Mouse (Mus musculus) heart, adult 8-10 months (tissue): Measurements from ENCODE around the gene Atf2. TPM values are rescaled to one million over a fixed set of nuclear protein-coding genes. Genes with fewer than 3 reads are reported as not detected.
"Not testable (repeated sequence)": the region's sequence is repeated elsewhere in the genome, so short reads cannot be mapped to it uniquely, and the experiment has no call there.

ENCODE experiments used
- DNase-seq: peaks from one replicate; pipeline ENCODE4 v3.0.0; 2022; ENCODE audit warnings: low spot score
- total RNA-seq, 4 experiments: library from RNA; stranded (reverse); gene quantifications; 2 replicates each; pipeline ENCODE4 v1.2.4; 2022

Atf2 gene
- 10 to 100 TPM; 38.4 to 45.9 (median 42.3) TPM for total RNA-seq

DNA sequence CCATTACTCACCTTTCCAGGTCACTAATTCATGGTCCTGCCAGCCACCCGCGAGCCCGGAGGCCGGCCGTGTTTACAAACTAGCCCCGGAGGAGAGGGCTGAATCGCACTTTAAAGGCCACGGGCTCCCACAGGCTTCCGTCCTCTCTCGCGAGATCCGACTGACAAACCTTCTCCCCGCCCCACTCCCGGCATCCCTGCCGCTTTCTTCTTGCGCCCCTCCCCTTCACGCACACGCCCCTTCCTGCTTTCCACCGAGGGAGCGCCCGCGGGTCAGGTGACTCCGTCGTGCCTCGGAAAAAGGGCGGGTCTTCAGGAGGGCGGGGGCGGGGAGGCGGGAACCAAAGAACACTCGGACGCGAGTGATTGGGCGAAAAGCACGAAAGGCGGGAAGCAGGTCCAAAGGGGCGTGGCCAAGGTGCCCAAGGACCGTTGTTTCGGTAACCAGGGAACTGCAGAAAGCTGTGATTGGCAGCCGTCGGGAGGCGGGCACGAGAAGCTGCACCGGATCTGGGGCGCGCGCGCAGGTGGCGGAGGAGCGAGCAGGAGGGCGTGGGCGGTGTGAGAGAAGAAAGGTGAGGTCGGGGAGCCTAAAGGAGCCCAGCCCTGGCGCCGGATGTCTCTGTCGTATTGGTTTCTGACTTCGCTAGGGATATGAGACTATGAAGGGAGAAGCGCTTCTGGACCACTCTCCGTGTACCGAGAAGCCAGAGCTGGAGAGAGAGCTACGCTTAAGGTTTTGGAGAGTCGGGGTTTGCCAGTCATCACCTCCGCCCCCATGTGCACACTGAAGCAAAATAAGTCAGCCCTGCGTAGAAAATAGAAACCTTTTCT, at the start of gene Atf2:
Gene Atf2, minus strand, starts transcription at position 176 of the 833 bp plus-strand sequence.
- DNase-seq = peak; percentile 98

DNA sequence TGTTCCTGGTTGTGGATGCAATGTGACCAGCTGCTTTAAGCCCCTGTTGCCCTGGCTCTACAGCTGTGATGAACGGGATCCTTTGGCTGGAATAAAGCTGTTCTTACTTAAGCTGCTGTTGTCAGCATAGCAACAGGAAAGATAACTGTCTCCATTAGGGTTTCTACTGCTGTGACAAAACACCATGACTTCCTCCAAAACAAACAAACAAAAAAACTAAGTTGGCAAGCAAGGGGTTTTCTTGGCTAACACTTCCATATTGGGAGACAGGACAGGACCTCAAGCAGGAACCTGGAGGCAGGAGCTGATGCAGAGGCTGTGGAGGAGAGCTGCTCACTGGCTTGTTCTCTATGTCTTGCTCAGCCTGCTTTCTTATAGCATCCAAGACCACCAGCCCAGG, 48.8 kb upstream of the Atf2 start:
- no peak for DNase-seq

DNA sequence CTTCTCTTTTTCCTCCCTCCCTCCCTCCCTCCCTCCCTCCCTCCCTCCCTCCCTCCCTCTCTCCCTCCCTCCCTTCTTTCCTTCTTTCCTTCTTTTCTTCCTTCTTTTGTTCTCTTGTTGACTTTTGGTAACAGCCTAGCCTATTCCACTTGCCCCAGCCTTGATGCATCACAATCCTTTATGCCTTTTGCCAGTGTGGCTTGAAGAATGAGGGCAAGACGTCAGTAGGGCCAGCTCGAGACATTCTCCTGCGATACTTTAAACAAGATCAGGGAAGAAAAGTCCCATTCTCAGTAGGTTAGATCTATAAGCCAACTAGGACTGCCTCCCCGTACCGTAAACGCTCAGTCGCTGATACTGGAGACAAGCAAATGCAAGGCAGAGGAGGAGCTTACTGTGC, 48.0 kb upstream of the Atf2 start:
- DNase-seq = no peak

DNA sequence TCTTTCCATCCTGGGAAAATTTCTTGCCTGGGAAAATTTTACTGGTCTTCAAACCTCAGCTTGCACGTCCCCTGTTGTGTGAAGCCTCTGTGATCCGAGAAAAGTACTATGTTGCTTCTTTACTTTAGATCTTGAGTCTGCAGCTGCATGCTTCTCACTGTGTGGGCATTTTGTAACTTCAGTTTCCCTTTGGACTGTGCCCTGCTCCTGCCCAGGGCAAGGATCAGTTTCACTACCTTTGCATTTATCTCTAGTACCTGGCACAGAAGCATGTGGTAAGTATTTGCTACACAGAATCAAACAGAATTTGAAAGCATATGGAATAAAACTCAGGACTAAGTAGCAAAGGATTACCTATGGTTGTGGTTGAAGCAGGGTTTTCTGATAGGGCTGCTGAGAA, 46.5 kb upstream of the Atf2 start:
- no peak for DNase-seq

DNA sequence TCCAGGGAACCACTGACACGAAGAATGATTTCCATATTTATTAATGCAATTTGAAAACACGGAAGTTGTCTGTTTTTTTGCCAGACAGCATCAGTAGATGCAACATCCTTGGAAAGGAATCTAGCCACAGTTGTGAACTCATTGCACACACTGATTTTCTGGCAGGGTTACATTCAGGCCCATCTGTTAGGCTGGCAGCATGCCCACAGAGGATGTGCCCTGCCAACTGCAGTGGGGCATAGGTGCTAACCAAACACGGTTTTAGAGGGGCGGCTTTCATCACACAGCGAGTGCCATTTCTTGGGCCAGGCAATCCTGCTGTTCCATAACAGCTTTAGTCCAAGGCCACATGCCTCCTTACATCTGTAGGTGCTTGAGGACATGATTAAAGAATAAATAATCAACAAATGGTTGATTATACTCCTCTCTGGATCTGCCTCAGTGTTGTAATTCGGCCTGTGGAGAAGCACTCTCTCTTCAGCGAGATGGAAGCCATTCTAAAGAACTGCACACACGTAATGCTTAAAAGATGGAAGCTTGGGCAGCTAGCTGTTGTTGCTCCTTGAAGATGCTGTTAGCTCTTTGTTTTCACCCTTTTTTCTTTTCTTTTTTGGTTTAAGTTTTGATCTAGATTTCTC, 40.4 kb upstream of the Atf2 start:
- no peak for DNase-seq

DNA sequence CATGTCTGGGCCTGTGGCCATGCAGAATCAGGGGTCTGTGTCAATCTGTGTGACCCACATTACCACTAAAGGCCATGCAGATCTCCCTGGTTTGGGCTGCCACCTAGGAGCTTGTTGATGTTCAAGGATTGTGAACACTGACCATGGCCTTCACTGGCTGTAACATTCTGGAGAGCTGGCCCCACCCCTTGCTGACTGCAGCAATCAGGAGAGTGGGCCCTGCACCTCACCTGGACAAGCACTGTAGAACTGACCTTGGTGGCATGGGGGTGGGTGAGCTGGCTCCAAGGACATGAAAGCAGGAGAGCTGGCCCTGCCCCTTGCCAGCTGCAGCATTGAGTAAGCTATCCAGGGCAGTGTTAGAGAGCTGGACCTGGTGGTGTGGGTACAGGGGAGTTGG, 35.3 kb upstream of the Atf2 start:
- no peak for DNase-seq

DNA sequence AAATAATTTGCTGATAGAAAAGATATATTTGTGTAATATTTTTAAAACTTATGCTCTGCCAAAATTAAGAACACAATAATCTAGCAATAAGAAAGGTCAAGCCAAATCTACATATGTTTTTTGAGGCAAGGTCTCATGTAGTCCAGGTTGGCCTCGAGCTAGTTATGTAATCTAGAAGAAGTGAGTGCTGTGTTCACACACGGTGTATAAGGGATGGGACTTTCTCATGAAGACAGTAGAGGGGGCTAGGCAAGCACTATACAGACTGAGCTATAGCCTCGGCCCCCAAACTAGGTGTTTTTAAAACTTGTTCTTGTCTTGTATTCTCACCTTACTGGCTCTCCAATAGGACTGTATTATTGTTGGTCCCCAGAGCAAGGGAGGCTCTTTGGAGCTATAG, 33.1 kb upstream of the Atf2 start:
- DNase-seq = no peak

DNA sequence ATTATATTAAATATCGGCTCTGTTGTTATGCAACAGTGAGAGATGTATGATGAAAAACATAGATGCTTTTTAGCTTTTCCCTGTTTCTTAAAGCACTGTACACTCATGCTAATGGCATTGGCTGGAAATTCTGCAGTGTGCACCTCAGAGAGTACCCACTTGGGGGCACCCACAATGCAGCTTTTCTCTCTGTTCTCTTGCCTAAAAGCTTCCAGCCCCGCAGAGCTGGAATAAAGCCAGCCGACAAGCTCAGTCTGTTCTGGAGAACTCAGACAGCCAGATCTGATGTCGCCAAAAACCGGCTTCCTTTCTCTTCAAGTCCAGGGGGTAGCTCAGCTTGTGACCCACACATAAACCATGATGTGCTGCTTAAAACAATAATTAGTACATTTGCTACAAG, 32.6 kb upstream of the Atf2 start:
- peak; percentile 18 for DNase-seq

DNA sequence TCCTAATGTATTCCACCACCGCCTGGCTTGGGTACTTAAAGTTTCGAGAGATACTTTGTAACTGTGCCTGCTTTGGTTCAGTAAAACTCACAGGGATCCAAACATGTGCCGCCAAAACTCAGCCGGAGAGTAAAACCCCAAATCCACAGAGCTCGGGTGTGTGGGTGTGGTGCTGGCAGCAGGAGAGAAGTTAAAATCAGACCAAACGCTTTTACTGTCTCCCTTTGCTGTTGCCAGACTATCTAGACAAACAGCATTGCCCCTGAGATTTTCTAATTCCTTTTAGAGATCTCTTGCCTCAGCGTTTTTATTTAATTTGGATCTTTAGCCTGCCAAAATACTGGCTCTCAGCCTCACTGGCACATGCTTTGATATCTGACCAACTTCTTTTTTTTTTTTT, 27.2 kb upstream of the Atf2 start:
- DNase-seq = no peak

DNA sequence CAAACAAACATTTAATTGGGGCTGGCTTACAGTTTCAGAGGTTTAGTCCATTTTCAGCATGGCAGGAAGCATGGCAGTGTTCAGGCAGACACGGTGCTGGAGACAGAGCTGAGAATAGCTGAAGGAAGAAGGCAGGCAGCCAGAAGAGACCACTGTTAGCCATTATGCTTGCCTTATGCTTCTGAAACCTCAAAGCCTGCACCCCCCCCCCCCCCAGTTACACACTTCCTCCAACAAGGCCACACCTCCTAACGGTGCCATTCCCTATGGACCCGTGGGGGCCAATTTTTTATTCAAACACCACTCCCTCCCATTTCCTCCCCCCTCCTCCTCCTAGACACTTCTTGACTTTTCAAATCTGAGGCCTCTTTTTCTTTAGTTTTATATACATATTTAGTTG, 19.8 kb upstream of the Atf2 start:
- DNase-seq = no peak

DNA sequence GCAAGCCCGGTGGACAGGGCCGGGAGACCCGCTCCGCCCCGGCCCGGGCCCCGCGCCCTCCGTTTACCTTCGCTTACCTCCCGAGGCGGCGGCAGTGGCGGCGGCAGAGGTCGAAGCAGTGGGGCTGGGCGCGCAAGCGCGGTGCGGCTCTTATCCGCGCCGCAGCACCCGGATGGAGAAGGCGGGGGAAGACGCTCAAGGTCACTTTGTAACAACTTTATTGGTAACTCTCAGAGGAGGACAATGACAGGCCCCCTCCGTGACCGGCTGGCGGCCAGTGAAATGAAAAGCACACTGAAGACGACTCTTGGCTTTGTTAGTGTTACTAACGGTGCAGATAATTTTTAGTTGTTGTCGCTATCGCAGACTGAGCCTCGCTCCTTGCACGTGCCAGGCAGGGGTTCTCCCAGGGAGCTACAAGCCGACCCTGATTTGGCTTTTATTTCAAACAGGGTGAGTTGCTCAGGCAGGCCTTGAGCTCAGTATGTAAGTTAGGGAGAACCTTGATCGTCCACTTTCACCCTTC, 18.8 kb upstream of the Atf2 start, which contains the start of gene Atp5g3:
Gene Atp5g3, minus strand, starts transcription at position 152 of the 526 bp plus-strand sequence.
- DNase-seq = peak; percentile 94

DNA sequence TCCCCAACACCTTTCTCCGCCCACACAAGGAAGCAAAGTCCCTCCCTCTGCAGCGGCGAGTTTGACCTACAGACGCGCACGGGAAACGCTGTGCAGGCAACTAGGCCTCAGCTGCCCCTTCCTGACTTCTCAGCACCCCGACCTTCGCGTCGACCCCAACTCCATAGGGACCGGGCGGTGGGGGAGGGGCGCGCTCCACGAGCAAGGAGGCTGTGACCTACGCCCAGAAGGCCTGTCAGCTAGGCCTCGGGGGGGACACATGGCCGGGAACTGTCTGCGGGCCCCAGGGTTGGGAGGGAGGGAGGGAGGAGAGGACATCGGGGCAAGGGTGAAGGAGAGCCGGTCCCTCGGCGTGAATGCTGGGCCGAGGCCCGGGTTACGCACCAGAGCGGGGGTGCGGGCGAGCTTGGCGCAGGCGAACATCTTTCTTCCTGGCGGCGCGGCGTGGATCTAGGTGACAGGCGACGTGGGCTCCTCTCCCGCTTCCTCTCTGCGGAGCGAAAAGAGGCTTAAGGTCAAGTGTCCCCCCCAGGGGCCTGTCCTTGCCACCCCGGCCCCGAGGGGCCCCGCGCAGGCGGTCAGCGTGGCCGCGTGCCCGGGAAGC, 18.2 kb upstream of the Atf2 start:
- peak; percentile 21 for DNase-seq

DNA sequence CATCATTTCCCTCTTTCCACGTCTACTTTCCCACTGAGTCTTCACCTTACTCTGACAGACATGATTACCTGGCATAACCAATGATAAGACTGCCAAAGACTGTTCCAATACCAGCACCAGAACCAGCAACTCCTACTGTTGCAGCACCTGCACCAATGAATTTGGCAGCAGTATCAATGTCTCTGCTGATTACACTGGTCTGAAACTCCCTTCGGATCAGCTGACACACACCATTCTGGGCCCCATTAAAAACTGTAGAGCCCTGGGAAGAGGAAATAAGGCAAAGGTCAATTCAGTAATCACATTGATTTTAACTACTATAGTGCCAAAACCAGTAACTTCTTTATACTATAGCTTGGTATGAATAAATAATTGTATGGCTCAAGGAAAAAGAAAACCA, 16.7 kb upstream of the Atf2 start:
- no peak for DNase-seq

DNA sequence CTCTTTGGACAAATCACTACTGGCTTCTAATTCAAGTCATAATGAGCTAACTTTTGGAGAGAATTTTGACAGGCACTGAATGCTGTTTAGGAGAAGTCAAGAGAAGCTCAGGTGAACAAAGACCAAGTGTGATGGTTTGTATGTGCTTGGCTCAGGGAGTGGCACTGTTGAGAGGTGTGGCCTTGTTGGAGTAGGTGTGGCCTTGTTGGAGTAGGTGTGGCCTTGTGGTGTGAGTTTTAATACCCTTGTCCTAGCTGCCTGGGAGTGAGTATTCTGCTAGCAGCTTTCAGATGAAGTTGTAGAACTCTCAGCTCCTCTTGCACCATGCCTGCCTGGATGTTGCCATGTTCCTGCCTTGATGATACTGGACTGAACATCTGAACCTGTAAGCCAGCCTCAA, 12.2 kb upstream of the Atf2 start:
- not testable (repeated sequence) for DNase-seq

DNA sequence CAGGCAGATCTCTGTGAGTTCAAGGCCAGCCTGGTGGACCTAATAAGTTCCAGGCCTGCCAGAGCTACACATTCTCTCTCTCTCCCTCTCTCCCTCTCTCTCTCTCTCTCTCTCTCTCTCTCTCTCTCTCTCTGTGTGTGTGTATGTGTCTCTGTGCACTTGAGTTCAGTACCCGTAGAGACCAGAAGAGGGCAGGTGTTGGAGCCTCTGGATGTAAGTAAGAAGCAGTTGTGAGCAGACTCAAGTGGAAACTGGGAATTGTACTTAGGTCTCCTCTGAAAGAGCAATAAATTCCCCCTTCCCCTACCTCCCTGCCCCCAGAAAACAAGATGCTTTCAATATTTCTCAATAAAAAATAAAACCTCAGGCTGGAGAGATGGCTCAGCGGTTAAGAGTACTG, 11.1 kb upstream of the Atf2 start:
- no peak for DNase-seq

DNA sequence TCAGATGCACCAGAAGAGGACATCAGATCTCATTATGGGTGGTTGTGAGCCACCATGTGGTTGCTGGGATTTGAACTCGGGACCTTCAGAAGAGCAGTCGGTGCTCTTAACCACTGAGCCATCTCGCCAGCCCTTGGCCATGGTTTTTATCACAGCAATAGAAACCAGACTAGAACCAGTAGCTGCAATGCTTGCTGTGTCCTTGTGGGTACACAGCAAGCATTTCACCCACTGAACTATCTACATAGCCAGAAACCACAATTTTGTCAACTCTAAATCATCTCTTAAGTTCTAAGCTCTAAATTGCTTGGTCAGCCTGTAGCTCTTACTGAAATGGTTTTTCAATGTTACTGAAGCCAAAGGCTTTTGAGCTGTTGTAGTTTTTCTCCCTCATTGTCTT, 9.9 kb upstream of the Atf2 start:
- not testable (repeated sequence) for DNase-seq

DNA sequence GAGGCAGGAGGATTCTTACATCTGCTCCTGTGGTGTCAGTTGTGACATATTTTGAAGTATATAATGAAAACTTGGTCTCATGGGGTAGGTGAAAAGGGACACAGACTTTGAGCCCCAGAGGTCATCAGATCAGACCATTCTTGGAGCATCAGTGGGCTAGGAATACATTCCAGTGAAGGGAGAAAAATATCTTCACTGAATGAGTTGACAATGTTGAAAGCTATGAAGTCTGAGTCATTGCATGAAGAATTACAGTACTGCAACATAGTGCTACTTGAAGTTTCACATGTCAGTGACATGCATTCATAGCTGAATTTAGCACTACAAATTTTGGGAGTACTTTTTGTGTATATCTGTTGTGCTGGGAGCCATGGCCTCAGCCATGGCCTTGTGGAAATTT, 8.7 kb upstream of the Atf2 start:
- no peak for DNase-seq

DNA sequence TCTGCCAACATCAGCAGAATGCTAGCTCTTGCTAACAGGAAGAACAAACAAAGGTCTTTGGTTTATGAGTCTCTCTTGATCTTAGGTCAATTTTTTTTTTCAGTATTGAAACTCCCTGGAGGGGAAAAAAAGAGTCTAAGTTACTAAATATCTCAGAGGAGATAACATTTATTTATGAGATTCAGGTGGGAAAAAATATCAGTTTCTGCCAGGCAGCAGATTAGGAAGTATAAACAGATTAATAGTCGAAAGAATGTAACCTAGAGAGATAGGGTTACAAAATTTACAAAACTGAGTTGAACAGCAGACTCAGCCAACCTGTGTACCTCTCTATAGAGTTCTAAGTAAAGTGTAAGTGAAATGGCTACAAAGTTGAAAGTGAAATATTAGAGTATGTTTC, 7.9 kb upstream of the Atf2 start:
- DNase-seq = no peak

DNA sequence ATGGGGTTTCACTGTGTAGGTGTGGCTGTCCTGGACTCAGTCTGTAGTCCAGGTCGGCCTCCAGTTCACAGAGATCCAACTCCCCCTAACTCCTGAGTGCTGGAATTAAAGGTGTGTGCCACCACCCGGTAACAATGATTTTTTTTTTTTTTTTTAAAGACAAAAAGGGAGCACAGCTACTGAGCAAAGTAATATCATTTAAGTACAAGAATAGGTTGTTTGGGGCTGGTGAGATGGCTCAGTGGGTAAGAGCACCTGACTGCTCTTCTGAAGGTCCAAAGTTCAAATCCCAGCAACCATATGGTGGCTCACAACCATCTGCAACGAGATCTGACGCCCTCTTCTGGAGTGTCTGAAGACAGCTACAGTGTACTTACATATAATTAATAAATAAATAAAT, 4.5 kb upstream of the Atf2 start:
- not testable (repeated sequence) for DNase-seq

DNA sequence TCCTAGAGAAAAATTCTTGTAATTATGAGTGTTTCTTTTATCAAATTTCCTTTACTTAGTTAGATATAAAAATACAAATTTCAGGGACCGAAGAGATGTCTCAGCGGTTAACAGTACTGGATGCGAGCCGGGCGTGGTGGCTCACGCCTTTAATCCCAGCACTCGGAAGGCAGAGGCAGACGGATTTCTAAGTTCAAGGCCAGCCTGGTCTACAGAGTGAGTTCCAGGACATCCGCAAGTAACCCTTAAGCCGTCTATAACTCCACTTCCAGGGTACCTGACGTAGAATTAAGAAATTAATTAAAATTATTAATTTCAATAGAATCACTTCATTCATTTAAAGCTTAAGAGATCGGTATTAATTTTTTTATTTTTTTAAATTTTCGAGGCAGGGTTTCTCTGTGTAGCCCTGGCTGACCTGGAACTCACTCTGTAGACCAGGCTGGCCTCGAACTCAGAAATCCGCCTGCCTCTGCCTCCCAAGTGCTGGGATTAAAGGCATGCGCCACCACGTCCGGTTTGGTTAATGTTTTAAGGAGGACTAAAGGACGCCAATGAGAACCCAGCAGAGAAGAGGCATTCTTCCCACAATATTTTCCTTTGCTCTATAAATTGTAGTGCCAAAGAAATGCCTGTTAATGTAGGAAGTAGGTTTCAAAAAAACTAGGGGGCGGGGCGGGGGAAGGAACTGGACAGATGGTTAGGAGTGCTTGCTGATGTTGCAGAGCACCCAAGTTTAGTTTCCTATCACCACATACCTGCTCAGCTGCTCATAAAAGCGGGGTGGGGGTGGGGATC, 1.2 kb upstream of the Atf2 start:
- no peak for DNase-seq

DNA sequence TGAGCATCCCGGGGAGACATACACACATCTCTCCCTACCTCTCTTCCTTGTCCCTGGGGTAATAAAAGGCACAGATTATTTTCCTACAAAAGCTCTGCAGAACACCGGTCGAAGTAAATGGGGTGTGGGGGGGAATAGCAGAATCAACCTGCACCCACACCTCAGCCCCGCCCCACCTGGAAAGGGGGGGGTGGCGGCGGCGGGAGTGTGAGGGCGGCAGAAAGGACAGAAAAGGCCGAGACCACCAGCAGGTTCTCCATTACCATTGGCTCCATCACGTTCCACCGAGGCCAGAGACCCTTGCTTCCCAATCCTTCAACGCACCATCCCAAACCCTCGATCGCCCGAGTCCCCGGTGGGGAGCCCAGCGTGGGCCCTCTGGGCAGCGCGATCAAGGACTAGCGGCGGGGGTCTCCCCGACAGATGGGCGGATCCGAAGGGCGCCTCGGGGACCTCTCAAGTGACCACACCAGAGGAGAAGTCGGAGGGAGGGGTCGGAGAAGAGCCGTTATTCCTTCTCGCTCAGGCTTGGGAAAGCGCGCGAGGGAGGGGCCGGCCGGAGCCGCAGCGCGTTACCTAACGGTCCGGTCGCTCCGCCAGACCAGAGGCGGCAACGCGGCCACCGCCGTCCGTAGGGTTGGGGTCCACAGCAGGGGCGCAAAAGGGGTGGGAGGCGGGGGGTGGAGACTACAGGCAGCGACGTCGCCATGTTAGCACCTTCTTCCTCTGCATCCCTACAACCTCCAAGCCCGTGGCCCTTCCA, 557 bp downstream of the Atf2 start:
- DNase-seq = peak; percentile 22
